Mouse (Mus musculus) liver, embryonic 14.5 days (tissue): Measurements from ENCODE around the gene Pin1.

Source experiments
- CTCF ChIP-seq: IDR thresholded peaks from 2 replicates; pipeline ENCODE4 v1.5.1; 2016; ENCODE audit warnings: antibody characterized with exemption, low read depth, control low read depth
- EP300 ChIP-seq: IDR thresholded peaks from 2 replicates; pipeline ENCODE4 v1.6.1; 2016; ENCODE audit warnings: antibody characterized with exemption, low read depth

DNA sequence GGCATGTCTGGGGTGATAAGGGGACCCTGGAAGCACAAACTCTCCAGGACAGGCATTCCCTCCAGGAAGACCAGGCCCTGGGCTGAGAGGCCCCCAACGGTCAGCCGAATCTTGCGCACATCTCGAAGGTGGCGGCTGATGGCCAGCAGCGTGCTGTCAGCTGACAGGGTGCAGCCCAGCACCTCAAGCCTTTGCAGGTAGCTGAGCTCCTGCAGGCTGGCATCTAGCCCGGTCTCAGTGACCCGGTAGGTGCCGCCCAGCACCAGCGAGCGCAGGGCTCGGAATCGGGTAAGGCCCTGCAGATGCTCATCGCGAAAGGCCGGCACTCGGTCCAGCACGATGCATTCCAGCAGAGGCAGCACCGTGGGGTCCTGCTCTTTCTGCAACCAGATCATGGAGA lies 13.3 kb upstream of the Pin1 start:
- no peak for TF ChIP-seq CTCF
- no peak for TF ChIP-seq EP300
